Mouse (Mus musculus) right cerebral cortex, adult 18-20 months (tissue): ENCODE results near the gene Poglut1.

Experiments
- DNase-seq: peaks from one replicate; pipeline ENCODE4 v3.0.0; 2022; ENCODE audit warnings: mixed read lengths

Gene Poglut1

GRCm38 (mm10) chr16:38549479-38550396 is at the start of gene Poglut1:
TSS of gene Poglut1 (minus strand) at chr16:38550258.
- DNase-seq, result peak; percentile 83

GRCm38 (mm10) chr16:38598986-38599680 is 49.1 kb upstream of the Poglut1 start:
- DNase-seq, result no peak

GRCm38 (mm10) chr16:38596651-38597050 is 46.6 kb upstream of the Poglut1 start:
- no peak for DNase-seq

- DNase-seq, result no peak
Observed at GRCm38 (mm10) chr16:38596099-38596498, 46.0 kb upstream of the Poglut1 start.

- no peak for DNase-seq
Observed at GRCm38 (mm10) chr16:38594435-38594834, 44.4 kb upstream of the Poglut1 start.

GRCm38 (mm10) chr16:38592946-38593345 is 42.9 kb upstream of the Poglut1 start:
- no peak for DNase-seq

GRCm38 (mm10) chr16:38592026-38592678 is 42.1 kb upstream of the Poglut1 start:
- DNase-seq, result no peak

GRCm38 (mm10) chr16:38591506-38591905 is 41.4 kb upstream of the Poglut1 start:
- no peak for DNase-seq

- DNase-seq, result no peak
Observed at GRCm38 (mm10) chr16:38587572-38587971, 37.5 kb upstream of the Poglut1 start.

GRCm38 (mm10) chr16:38587163-38587562 is 37.1 kb upstream of the Poglut1 start:
- DNase-seq, result no peak

GRCm38 (mm10) chr16:38585186-38585585 is 35.1 kb upstream of the Poglut1 start:
- DNase-seq, result no peak

- DNase-seq, result no peak
Observed at GRCm38 (mm10) chr16:38584761-38585160, 34.7 kb upstream of the Poglut1 start.

- no peak for DNase-seq
Observed at GRCm38 (mm10) chr16:38571481-38571880, 21.4 kb upstream of the Poglut1 start.

- DNase-seq, result peak; percentile 46
Observed at GRCm38 (mm10) chr16:38568192-38568591, 18.1 kb upstream of the Poglut1 start.

- no peak for DNase-seq
Observed at GRCm38 (mm10) chr16:38563516-38563915, 13.5 kb upstream of the Poglut1 start.

GRCm38 (mm10) chr16:38562968-38563327 is 12.9 kb upstream of the Poglut1 start:
- DNase-seq, result no peak

- DNase-seq, result peak; percentile 96
Observed at GRCm38 (mm10) chr16:38562131-38562967, 12.3 kb upstream of the Poglut1 start.

- DNase-seq, result no peak
Observed at GRCm38 (mm10) chr16:38558221-38558748, 8.2 kb upstream of the Poglut1 start, which contains the start of gene Tmem39a. TSS of gene Tmem39a (plus strand) at chr16:38558698.

GRCm38 (mm10) chr16:38555988-38556387 is 5.9 kb upstream of the Poglut1 start:
- no peak for DNase-seq

GRCm38 (mm10) chr16:38548000-38548399 is 2.1 kb downstream of the Poglut1 start:
- no peak for DNase-seq

GRCm38 (mm10) chr16:38538716-38539380 is 11.2 kb downstream of the Poglut1 start:
- no peak for DNase-seq
